Mouse (Mus musculus) naive thymus-derived CD4-positive, alpha-beta T cell, adult 2 months (primary cell): ENCODE results near the gene Trabd2b.

Experiments used
- DNase-seq: peaks from one replicate; pipeline ENCODE4 v3.0.0-alpha.2; 2011; ENCODE audit warnings: low read depth

Trabd2b gene

GRCm38 (mm10) chr4:114406355-114407101 lies at the start of gene Trabd2b:
TSS of gene Trabd2b (plus strand) at chr4:114406724.
- no peak for DNase-seq

- no peak for DNase-seq
Observed at GRCm38 (mm10) chr4:114357420-114357819, 49.1 kb upstream of the Trabd2b start.

GRCm38 (mm10) chr4:114358874-114359273 lies 47.6 kb upstream of the Trabd2b start:
- DNase-seq = no peak

GRCm38 (mm10) chr4:114359818-114360217 lies 46.7 kb upstream of the Trabd2b start:
- DNase-seq = no peak

GRCm38 (mm10) chr4:114361336-114361735 lies 45.2 kb upstream of the Trabd2b start:
- no peak for DNase-seq

- DNase-seq = no peak
Observed at GRCm38 (mm10) chr4:114365000-114365399, 41.5 kb upstream of the Trabd2b start.

- no peak for DNase-seq
Observed at GRCm38 (mm10) chr4:114365595-114365994, 40.9 kb upstream of the Trabd2b start.

GRCm38 (mm10) chr4:114367005-114367404 lies 39.5 kb upstream of the Trabd2b start:
- DNase-seq = no peak

- DNase-seq = no peak
Observed at GRCm38 (mm10) chr4:114367840-114368239, 38.7 kb upstream of the Trabd2b start.

- no peak for DNase-seq
Observed at GRCm38 (mm10) chr4:114369591-114369990, 36.9 kb upstream of the Trabd2b start.

GRCm38 (mm10) chr4:114370935-114371715 lies 35.4 kb upstream of the Trabd2b start:
- DNase-seq = no peak

GRCm38 (mm10) chr4:114372699-114373098 lies 33.8 kb upstream of the Trabd2b start:
- DNase-seq = no peak

- DNase-seq = no peak
Observed at GRCm38 (mm10) chr4:114374330-114374729, 32.2 kb upstream of the Trabd2b start.

- no peak for DNase-seq
Observed at GRCm38 (mm10) chr4:114377531-114377930, 29.0 kb upstream of the Trabd2b start.

- DNase-seq = no peak
Observed at GRCm38 (mm10) chr4:114378512-114378911, 28.0 kb upstream of the Trabd2b start.

- no peak for DNase-seq
Observed at GRCm38 (mm10) chr4:114379416-114379956, 27.0 kb upstream of the Trabd2b start.

GRCm38 (mm10) chr4:114382627-114383026 lies 23.9 kb upstream of the Trabd2b start:
- no peak for DNase-seq

GRCm38 (mm10) chr4:114385236-114385635 lies 21.3 kb upstream of the Trabd2b start:
- DNase-seq = no peak

GRCm38 (mm10) chr4:114386395-114386811 lies 20.1 kb upstream of the Trabd2b start:
- no peak for DNase-seq

- DNase-seq = no peak
Observed at GRCm38 (mm10) chr4:114387527-114388135, 18.9 kb upstream of the Trabd2b start.

GRCm38 (mm10) chr4:114388306-114388705 lies 18.2 kb upstream of the Trabd2b start:
- DNase-seq = no peak

- no peak for DNase-seq
Observed at GRCm38 (mm10) chr4:114389653-114390052, 16.9 kb upstream of the Trabd2b start.

- no peak for DNase-seq
Observed at GRCm38 (mm10) chr4:114397625-114398024, 8.9 kb upstream of the Trabd2b start.
